Mouse (Mus musculus) lung, postnatal 0 days (tissue): ENCODE data around the gene Cdkal1.

Source experiments
- CTCF ChIP-seq: IDR thresholded peaks from 2 replicates; pipeline ENCODE4 v1.5.1; 2016; ENCODE audit warnings: antibody characterized with exemption, mild to moderate bottlenecking
- EP300 ChIP-seq: IDR thresholded peaks from 2 replicates; pipeline ENCODE4 v1.6.1; 2016; ENCODE audit warnings: antibody characterized with exemption, mild to moderate bottlenecking, control low read depth

- no peak for TF ChIP-seq EP300
- TF ChIP-seq CTCF = no peak
These were observed 670.9 kb downstream of the Cdkal1 start for GRCm38 (mm10) chr13:29184545-29184944.
